Mouse (Mus musculus) left cerebral cortex, postnatal 25 days (tissue): Measurements from ENCODE around the gene Rbm20. TPM values are rescaled to one million over a fixed set of nuclear protein-coding genes. Genes with fewer than 3 reads are reported as not detected.
"Not testable (repeated sequence)": the region's sequence is repeated elsewhere in the genome, so short reads cannot be mapped to it uniquely, and the experiment has no call there.

Experiments
- DNase-seq, 2 experiments: peaks; one replicate each; pipeline ENCODE4 v3.0.0; 2022; ENCODE audit warnings: low spot score in 2 of 2, mixed read lengths in 1 of 2
- intact Hi-C: fragments of 180-260 bp; cut with DNase I; formaldehyde crosslinking; loops from one replicate; pipeline ENCODE4 v1.15.1; 2025
- total RNA-seq, 2 experiments: library from RNA; stranded (reverse); gene quantifications; 2 replicates each; pipeline ENCODE4 v1.2.3; 2021

The Rbm20 gene
- total RNA-seq, 2 experiments from 2014 or later: 4.1 to 4.9 TPM

GRCm38 (mm10) chr19:53904833-53905480, 227.9 kb downstream of the Rbm20 start:
- intact Hi-C loops: loop anchor here (2.0 kb wide), 1 partner anchor 136 kb away; no protein-coding TSS in a partner anchor
- DNase-seq: no peak

GRCm38 (mm10) chr19:53906033-53906702, 229.1 kb downstream of the Rbm20 start:
- intact Hi-C loops: no loop called here
- no peak for DNase-seq

GRCm38 (mm10) chr19:53906703-53907070, 229.6 kb downstream of the Rbm20 start:
- intact Hi-C loops, DNase-seq: not testable (repeated sequence)

GRCm38 (mm10) chr19:53914950-53915349, 237.8 kb downstream of the Rbm20 start:
- intact Hi-C loops: no loop called here

More at GRCm38 (mm10) chr19:53914950-53915349, 237.8 kb downstream of the Rbm20 start:
- no peak for DNase-seq

Other genes with a start within 250 kb of the Rbm20 start
- 10 to 100 TPM in 1 of 2 experiments, 1 to 10 TPM in 1; 9.9 to 11.7 TPM for gene Dusp5, start 148.2 kb upstream of the Rbm20 start, total RNA-seq
- gene Nutf2-ps1, start 88.2 kb upstream of the Rbm20 start, total RNA-seq: 10 to 100 TPM; 42.7 to 54.4 TPM
- gene Smc3, start 76.9 kb upstream of the Rbm20 start, total RNA-seq: 10 to 100 TPM; 35.0 to 37.1 TPM
- gene Pdcd4, start 214.9 kb downstream of the Rbm20 start, total RNA-seq: 100 to 1,000 TPM in 1 of 2 experiments, 10 to 100 TPM in 1; 97.3 to 105 TPM